Mouse (Mus musculus) urinary bladder, adult 18-20 months (tissue): ENCODE data around the gene Grm4.

Experiments
- DNase-seq, 2 experiments: peaks; one replicate each; pipeline ENCODE4 v3.0.0; 2022; ENCODE audit warnings: low spot score in 2 of 2, mixed read lengths in 2 of 2

The Grm4 gene

DNA sequence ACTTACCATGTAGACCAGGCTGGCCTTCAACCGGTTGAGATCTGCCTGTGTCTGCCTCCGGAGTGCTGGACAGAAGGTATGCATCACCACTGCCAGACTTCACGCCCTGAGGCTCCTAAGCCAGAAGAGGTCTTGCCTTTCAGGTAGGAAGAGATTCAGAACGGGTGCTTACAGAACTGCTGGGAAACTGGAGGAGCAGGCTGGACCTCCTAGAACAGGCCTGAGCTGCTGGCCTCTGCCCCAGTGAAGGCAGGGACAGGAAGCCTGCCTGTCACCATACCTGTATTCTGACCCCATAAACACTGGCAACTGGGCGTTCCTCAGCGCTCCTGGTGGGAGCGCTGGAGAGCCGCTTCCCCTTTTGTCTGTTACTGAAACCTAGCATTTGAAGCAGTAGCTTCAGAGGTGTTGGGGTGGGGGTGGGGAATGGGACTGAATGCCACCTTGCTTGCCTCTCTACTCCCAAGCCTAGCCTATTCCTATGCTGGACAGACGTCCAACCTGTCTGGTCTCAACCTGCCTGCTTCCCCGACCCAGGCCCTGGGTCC, 30.3 kb upstream of the Grm4 start:
- DNase-seq, result peak in 1 of 2 experiments; percentile 73

DNA sequence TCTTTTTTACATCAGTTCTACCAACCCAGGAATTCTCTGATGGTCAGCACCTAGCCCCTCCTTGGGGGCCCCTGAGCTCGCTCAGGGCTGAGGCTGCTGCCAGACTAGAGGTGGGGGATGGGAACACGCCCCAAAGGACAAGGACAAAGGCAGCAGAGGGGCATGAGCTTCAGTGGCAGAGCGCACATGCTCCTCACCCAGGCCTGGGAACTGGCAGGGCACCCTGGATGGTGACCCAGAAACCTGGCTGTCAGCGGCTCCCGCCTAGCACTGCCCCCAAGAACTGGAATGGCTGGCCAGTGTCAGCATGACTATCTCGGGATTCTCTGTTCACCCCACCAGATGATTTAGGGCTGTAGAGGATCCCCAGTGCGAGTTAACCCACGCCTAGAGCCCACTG, 28.0 kb upstream of the Grm4 start:
- no peak for DNase-seq

DNA sequence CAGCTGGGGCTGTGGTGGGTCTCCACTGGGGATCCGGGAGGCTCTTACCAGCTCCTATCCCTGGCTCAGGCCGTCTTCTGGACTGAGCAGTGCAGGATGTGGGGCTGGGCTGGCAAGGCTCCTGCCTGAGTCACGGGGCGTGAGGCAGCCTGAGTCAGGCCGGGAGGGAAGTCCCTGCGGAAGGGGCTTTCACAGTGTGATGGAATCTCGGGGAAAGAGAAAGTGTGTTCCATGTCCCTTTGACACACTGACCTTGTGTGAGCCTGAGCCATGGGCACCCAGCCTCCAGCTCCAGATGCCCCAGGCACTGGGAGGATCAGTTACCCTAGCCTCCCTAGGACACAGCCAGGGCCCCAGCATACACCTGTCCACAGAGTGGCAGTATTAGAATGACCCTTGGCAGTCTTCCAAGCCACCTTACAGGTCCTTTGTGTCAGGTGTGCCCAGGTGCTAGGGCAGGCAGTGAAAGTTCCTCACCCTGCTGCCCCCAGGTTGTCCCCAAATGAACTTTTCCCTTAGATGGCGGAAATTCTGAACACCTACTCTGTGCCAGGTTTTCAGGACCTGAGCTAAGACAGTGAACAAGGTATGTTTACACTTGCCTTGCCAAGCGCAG, 26.2 kb upstream of the Grm4 start:
- DNase-seq, result peak; percentile 65 to 78

DNA sequence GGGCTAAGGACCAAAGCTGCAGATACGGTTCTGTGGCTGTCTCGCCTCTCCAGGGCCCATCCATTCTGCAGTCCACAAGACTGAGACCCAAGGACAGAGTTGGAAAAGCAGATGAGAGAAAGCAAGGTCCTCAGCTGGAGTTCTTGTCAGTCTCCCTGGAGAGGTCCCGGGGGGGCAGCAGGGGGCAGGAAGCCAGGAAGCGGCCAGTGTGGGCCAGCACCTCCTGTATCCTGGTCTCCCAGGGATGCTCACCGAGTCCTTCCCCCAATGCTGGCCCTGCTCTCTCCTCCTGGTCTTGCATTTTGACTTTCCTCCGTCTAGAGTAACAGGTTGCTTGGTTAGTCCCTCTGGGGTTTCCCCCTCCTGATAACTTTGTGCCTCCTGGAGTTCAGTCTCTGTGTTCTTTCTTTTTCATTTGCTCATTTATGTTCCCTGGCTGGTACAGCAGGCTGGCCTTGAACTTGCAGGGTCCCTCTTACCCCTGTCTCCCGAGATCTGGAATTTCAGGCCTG, 25.4 kb upstream of the Grm4 start:
- DNase-seq, result no peak

DNA sequence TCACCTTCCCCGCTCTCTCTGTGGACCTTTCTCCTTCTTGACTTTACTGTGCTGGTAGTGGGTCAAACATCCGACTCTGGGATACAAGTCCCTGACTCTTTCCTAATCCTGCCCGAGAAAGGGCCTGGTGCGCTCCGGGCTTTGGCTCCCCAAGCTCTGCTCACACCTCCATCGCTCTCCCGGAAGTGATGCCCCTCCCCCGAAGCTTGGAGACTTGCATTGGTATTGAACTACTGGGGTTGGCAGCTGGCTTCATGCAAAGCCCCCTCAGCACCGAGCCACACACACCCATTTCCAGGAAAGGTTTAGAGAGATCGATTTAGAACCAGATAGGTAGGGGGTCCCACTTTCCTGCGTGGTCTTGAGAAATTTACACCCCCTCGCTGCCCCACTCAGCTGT, 24.8 kb upstream of the Grm4 start:
- no peak for DNase-seq

DNA sequence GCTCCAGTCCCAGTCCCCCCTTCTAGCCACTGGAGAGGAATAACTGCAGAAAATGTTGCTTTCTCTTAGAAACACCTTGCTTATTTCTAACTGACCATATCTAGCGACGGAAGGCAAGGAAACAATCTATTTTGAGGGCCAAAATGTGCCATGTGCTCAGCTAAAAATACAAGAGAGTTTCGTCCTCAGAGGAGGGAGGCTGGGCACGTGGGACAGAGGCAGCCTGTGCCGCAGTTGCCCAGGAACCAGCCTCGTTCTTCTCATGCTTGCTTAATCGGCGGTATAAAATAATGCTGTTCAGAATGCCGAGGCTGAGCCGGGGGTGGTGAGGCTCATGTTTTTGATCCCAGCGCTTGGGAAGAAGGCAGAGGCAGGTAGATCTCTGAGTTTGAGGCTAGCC, 23.3 kb upstream of the Grm4 start:
- DNase-seq, result no peak

DNA sequence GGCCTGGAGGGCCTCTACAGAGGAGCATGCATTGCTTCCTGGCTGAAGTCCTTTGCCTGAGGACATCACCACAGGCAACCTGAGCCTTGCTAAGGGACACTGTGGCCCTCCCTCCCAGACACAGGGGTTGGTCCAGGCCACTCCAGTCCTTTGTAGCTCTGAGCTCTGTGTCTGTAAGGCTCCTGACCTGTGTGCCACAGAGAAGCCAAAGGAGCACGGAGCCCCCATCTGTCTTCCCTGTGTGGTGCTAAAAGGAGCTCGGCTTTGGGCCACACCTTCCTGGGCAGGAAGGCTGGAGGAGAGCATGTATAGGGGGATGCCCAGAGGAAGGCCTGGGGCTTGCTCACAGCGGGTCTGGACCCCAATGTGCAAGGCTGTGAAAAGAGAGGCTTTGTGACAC, 20.8 kb upstream of the Grm4 start:
- DNase-seq, result no peak

DNA sequence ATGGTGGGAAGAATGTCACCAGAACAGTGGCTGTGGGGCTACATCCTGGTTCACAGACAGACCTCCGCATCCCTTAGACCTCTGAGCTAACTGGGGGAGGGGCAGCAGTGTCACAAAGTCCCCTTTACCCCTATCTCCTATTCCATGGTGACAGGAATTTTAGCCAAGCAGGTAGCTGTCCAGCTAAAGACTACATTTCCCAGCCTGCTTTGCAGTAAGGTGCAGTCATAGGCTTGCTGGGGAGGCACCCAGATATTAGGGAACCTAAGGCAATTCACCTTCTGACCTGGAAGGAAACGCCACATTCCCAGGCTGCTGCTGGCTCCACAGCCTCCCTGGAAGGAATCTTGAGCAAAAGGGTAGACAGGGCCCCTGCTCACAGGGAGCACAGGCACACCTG, 20.1 kb upstream of the Grm4 start:
- DNase-seq, result no peak

DNA sequence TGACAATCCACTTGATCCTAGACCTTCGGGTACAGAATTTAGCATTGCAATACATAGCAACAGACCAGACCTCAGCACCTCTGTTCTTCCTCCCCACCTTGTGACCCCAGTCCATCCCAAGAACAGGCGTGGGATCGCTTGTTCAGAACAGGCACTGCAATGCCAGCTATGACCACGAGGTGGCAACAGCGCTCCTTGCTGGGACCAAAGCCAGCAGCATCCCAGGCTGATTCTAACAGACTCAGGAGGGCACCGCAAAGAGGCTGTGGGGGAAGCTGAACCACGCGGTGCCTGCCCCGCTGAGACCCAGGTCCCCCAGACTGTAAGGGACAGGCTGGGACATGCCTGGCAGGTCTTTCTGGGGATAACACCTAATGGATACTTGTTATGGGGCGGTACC, 13.5 kb upstream of the Grm4 start:
- peak; percentile 75 to 92 for DNase-seq

DNA sequence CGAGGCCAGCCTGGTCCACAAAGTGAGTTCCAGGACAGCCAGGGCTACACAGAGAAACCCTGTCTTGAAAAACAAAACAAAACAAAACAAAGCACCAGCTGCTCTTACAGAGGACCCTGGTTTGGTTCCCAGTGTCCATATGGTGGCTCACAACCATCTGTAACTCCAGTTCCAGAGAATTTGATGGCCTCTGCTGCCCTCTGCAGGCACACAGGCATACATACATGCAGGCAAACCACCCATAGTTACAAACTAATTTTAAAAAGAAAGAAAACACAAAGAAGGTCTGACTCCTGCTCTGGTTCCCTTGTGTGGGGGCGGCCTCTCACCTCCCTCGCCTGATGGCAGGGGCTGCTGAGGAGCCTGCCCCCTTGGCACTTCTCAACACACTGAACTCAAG, 12.2 kb upstream of the Grm4 start:
- DNase-seq, result no peak

DNA sequence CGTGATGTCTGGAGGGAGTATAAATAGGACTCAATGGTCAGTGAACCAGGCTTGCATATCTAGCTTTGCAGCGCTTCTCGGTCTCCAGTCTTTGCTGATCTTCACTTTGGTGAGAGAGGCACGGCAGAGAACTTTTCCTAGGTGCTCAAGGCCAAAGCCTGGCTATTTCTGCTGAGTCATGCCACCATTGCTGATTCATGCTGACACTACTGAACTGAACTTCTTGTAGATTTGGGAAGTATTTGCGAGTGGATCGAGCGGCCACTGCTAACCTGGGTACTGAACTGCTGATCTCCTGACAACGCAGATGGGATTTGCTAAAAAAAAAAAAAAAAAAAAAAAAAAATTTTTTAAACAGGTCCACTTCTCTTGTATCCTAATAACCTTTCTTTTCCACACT, 10.9 kb upstream of the Grm4 start:
- DNase-seq, result no peak

DNA sequence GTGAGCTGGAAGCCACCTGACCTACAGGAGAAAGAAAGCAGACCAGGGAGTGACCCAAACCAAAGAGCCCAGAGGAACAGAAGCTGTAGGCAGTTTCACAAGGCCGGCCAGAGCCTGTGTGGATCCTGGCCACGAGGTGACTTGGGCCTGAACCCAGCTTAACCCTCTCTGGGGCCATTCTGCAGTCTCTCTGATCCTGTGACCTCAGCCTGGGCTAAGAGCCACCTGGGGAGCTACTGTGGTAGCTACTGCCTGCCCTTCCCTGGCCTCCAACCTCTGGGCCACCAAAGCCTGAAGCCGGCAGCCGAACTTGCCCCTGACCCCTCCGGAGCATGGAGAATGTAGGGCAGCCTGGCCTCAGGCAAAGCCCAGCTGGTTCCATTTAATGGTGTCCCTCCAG, 7.6 kb upstream of the Grm4 start:
- no peak for DNase-seq

DNA sequence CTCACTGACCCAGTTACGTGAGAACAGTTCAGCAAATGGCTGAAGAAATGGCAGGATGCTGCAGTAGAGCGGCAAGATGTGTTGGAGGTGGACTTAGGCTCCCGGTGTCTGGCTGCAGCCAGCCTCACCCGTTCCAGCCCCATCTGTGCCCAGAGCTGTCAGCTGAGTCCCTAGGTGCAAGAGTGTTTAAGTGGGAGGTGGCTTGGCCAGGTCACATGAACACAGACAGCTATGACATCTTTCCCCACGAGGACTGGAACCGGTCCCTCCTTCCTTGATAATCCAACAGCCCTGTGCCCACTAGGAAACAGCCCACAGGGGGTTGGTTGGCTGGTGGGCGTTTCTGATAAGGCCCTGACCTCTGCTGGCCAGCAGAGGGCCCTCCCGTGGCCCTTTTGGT, 6.8 kb upstream of the Grm4 start:
- DNase-seq, result no peak

DNA sequence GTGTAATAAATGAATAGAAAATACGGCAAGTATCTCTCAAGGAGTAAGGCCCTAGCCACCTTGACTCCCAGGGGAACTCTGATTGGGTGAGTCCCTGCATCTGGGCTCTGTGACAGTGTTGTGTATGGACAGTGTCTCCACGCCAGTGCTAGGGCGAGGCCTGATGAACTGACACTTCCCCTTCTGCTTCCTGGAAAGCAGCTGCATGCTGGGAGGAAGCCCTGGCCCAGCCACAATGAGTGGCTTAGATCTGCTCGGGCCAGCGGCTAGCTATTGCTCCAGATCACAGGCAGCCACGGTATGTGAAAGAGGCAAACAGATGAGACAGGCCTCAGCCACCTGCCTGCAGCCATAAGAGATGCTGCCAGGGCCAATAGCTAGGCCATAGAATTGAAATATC, 6.0 kb upstream of the Grm4 start:
- no peak for DNase-seq

DNA sequence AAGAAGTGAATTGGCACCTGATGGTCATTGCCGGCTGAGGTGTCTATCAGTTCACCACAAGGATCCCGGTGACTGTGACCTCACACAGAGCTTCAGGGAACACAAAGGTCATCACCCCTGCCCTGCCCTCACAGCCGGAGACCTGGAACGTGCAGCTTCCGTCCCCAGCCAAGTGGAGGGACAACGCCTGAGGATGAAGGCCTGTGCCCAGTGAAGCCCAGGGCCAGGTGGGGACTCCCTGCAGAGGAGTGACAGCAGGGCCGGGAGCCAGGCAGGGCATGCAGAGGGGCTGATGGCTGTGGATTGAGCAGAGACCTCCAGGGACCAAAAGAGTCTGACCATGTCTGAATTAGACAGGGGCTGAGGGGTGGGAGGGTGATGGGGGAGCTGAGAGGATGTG, 1.9 kb upstream of the Grm4 start:
- DNase-seq, result no peak

DNA sequence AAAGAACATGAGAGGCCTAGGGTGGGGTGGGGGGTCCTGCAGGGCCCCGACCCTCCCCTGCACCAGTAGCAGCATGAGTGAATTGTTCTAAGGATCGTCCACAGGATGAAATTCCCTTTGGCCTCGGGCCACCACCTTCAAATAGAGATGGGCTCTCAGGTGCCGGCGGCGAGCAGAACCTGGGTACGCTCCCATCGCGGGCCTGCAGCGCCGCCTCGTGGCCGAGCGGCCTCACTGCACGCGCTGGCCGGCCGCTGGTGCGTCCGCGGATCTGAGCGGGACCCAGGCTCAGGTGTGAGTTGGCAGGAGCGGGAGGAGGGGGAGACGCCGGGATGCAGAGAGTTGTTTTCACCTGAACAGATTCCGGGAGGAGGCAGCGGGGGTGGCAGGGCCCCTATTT, 646 bp downstream of the Grm4 start:
- peak in 1 of 2 experiments; percentile 51 for DNase-seq

DNA sequence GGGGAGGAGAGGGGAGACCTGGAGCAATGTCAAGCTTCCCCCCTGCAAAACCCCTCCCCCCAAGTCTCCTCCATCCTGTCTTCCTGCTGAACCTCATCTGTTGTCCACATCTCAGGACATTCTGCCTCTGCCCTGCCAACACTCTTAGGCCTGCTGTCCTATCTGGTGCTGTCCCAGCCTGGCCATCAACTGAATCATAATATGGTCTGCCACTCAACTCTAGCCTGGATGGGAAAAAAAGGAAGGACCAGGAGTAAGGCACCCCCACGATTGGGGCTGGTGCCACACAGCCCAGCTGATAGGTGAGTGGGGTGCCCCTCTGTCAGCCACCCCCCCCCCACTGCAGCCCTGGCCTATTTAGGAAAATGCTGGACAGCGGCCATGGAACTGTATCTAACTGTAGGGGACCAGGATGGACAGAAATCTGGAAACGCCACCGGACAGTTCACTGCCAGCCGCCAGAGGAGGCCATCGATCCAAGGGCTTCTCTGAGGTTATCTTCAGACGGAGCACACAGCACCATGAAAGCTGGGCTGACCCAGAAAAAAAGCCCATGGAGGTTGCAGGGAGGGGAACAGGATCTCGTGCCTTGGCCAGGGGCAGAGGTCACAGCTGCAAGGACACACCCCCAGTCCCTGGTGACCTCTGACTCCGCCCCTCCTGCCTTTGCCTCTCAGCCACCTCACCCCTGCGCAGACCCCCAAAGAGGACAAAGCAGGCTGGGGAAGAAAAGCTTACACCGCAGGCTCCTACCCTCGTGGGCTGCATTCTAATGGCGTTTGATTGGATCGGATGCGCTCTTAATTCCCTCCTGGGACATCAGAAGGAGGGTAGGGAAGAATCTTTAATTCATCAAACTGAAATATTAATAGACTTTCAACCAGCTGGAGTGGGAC, 2.3 kb downstream of the Grm4 start:
- no peak for DNase-seq

DNA sequence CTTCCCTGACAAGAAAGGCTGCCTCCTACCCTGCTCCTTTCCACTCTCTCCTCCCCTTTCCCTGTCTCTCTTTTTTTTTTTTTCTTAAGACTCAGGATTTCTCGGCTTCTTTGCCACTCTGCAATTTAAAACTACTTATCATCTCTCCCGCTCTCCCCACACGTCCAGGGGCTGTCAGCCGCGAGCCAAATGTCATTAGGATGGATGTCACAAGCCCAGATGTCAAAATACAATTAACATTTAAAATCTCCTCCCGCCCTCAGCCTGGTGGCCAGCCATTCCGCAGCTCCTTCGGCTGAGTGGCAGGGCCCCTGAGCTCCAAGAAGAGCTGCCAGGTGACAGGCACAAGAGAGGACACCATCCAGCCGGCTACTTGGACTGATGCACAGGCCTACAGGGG, 2.9 kb downstream of the Grm4 start:
- DNase-seq, result no peak

DNA sequence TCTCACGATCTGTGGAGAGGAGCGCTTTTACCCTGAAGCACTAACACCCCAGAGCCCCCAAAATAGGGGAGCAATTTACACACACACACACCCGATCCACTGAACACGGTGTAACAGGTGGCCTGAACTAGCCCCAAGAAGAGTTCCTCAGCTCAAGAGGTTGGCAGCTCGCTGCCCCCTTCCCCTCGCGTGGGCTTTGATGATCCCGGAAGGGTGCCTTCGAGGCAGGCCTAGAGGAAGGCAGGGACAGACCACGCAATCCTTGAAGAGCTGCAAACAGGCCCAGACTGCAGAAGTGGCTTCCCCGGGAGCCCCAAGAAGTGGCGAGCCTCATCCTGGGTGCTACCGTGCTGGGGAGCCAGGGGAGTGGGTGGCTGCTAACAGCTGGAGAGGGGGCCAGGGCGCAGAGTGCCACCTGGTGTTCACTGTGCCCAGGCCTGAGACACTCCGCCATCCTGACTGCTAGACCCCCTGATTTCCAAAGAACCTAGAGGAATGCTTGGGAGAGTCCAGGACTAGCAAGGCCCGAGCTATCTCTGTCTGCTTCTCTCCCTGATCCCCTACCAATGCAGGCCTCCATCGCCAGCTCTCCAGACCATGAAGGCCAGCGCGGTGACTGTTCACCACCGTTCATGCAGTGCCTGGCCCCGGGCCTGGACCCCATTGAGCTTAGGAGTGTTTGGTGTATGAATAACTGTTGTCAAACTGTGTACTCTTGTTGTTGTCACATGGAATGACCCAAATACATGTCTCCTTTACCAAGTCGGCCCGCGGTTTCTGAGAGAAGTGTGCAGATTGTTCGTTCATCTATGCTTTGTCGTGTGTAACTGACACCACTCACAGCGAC, 7.1 kb downstream of the Grm4 start:
- no peak for DNase-seq

DNA sequence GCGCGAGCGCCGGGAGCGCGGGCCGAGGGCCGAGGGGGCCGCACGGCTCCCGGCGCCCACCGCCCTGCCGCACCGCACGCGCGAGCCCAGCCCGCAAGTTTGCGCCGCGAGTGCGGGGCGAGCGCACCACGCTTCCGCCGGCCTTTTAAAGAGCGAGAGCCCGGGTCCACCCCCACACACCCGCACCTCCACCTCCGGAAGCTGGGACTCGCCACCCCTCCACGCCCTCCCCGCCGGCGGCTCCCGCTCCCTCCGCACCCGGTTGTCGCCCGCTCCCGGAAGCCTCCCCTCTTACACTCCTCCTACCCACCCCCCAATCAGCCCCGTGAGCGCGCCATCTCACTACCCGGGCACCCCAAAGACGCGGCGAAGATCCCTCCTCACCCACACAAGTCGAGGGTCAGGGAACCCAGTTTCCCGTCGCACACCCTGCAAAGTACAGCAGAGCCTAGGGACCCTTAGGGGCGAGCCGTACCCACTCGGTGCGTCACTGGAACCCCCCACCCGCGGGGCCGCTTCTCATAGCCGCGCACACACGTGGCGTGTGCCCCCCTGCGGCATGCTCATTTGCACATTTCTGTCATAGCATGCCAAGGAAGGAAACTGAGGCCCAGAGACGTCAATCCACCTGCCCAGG, 7.8 kb downstream of the Grm4 start:
- no peak for DNase-seq

DNA sequence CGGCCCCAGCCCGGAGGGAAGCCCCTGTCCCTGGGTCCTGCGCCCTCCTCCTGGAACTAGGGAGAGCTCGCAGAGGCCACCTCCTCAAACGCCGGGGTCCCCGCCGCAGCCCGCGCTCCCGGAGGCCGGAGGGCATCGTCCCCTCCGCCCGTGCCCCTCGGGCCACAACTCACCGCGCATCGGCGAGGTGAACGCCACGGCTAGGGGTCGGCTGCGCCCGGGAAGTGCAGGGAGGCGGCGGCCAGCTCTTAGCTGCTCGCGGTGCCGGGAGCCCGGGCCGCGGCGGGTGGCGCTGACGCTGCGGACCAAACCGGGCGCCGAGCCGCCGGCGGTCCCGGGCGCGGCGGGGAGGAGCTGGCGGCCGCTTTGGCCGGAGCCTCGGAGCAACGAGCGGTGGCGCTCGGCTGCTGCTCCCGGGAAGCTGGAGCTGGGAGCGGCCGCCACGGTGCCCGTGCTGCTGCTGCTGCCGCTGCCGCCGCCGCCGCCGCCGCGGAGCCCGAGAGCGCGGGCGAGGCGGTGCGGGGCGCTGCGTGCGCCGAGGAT, 8.5 kb downstream of the Grm4 start:
- DNase-seq, result no peak
